Mouse (Mus musculus) testis, adult 2 months (tissue): ENCODE measurements around the gene Cd80. TPM values are rescaled to one million over a fixed set of nuclear protein-coding genes. Genes with fewer than 3 reads are reported as not detected.
"Not testable (repeated sequence)": the region's sequence is repeated elsewhere in the genome, so short reads cannot be mapped to it uniquely, and the experiment has no call there.

ENCODE experiments used
- H3K27ac ChIP-seq: fragments of 200-500 bp; 2 replicates; pipeline ENCODE4 v1.5.1; 2012; ENCODE audit warnings: low read depth, low read length; ENCODE audit not compliant: control insufficient read depth, insufficient read depth
- H3K27me3 ChIP-seq: fragments of 200-500 bp; 2 replicates; pipeline ENCODE4 v1.6.1; 2012; ENCODE audit warnings: mild to moderate bottlenecking, low read length, moderate library complexity; ENCODE audit not compliant: control insufficient read depth, insufficient read depth
- H3K36me3 ChIP-seq: fragments of 200-500 bp; 2 replicates; pipeline ENCODE4 v1.6.1; 2012; ENCODE audit warnings: mild to moderate bottlenecking, low read length; ENCODE audit not compliant: control insufficient read depth, insufficient read depth
- H3K4me1 ChIP-seq: fragments of 200-500 bp; 2 replicates; pipeline ENCODE4 v1.6.1; 2012; ENCODE audit warnings: low read length; ENCODE audit not compliant: control insufficient read depth, insufficient read depth
- H3K4me3 ChIP-seq: fragments of 200-500 bp; 2 replicates; pipeline ENCODE4 v1.5.1; 2012; ENCODE audit warnings: low read depth, mild to moderate bottlenecking, low read length, moderate library complexity, mixed read lengths; ENCODE audit not compliant: control insufficient read depth
- CTCF ChIP-seq: fragments of 200-500 bp; IDR thresholded peaks from 2 replicates; pipeline ENCODE4 v1.5.1; 2012; ENCODE audit warnings: low read depth, mild to moderate bottlenecking, inconsistent platforms, low read length, moderate library complexity; ENCODE audit not compliant: control insufficient read depth, insufficient read depth, insufficient replicate concordance
- POLR2A ChIP-seq: fragments of 200-500 bp; IDR thresholded peaks from 2 replicates; pipeline ENCODE4 v1.6.1; 2012; ENCODE audit warnings: low read depth, mild to moderate bottlenecking, inconsistent platforms, low read length, moderate library complexity; ENCODE audit not compliant: control insufficient read depth
- polyA plus RNA-seq: library from polyadenylated mRNA; depleted of rRNA; stranded (reverse); fragments of >200 nt; gene quantifications from 2 replicates; pipeline ENCODE4 v1.2.3, GENCODE M21; 2012

Gene Cd80
- polyA plus RNA-seq, 1 experiment, result 0.10 TPM

DNA sequence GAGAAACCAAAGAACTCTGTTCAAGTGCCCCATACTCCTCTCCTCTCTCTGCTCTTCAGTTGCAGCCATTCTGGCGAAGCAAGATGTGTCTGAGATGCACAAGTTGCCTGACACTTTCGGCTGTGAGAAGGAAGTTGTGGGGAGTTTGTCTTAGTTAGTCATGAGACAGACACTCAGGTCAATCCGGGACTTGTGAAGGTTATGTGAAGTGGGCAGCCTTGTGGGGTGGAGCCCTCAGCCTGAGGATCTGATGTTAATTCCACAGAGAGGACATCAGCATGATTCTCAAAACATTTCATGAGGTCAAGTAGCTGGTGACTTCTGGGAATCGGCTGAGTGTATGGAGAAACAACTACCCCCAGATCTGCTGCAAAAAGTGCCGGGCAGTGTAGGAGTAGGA is 13.8 kb upstream of the Cd80 start:
- TF ChIP-seq POLR2A (no peak), CTCF (no peak)
- no peak overlapping the region for H3K4me3 ChIP-seq
- no peaks in the 10 kb centered on the region for H3K4me1 ChIP-seq
- H3K36me3 ChIP-seq, result peaks cover 2% of the 10 kb centered on the region
- H3K27me3 ChIP-seq, result no peaks in the 10 kb centered on the region
- H3K27ac ChIP-seq, result no peak overlapping the region

- TF ChIP-seq POLR2A (no peak), CTCF (no peak)
- H3K4me3 ChIP-seq, result no peak overlapping the region
- no peaks in the 10 kb centered on the region for H3K27me3 ChIP-seq
- H3K36me3 ChIP-seq, result peaks cover 4% of the 10 kb centered on the region
- H3K4me1 ChIP-seq, result no peaks in the 10 kb centered on the region
- H3K27ac ChIP-seq, result no peak overlapping the region
These were observed 13.1 kb upstream of the Cd80 start for GRCm38 (mm10) chr16:38442216-38442615.

DNA sequence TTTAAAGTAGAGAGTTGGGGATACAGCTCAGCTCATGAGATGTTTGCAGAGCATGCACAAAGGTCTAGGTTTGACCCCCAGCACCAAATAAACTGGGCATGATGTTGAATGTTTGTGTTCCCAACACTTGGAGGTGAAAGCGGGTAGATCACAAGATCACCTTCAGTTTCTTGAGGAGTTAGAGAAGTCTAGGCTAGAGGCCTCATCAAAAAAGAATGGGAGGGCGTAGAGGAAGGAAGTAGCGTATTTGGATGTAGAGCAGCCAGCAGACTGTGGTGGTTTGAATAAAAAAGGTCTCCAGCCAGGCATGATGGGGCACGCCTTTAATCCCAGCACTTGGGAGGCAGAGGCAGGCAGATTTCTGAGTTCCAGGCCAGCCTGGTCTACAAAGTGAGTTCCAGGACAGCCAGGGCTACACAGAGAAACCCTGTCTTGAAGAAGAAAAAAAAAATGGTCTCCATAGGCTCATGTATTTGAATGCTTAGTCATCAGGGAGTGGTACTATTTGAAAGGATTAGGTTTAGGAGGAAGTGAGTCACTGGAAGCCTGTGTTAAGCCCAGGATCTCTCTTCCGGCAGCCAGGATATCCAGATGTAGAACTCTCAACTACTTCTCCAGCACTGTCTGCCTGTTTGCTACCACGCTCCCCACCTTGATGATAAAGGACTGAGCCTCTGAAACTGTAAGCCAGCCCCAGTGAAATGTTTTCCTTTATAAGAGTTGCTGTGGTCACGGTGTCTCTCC is 11.5 kb upstream of the Cd80 start:
- H3K4me1 ChIP-seq, result no peaks in the 10 kb centered on the region
- no peak for TF ChIP-seq POLR2A
- no peak for TF ChIP-seq CTCF
- H3K4me3 ChIP-seq, result no peak overlapping the region
- no peaks in the 10 kb centered on the region for H3K27me3 ChIP-seq
- peaks cover 4% of the 10 kb centered on the region for H3K36me3 ChIP-seq
- H3K27ac ChIP-seq, result no peak overlapping the region

- H3K36me3 ChIP-seq, result peaks cover 4% of the 10 kb centered on the region
- no peak overlapping the region for H3K4me3 ChIP-seq
- H3K27ac ChIP-seq, result no peak overlapping the region
These were observed 10.3 kb upstream of the Cd80 start for GRCm38 (mm10) chr16:38445046-38445445.

DNA sequence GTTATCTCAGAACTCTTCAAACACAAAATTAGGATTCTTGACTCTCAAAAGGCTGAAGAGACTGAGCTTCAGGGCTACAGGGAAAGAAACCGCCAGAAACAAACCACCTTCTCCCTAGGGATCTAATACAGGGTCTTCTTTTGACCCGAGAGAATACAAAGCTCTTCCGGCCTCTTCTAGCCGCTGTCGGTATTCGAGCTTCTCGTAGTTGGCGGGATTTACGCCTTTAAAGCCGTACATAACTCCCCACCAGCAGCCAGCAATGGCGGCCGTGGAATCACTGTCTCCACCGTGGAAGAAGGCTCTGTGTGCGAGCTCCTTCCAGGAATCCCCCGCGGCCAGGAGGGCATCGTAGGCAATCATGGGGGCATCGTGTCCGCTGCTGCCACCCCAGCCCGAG is 9.8 kb upstream of the Cd80 start:
- Histone ChIP-seq H3K4me1 (no peaks in the 10 kb centered on the region), H3K27ac (no peak overlapping the region), H3K4me3 (no peak overlapping the region), H3K27me3 (no peaks in the 10 kb centered on the region), H3K36me3 (peaks cover 4% of the 10 kb centered on the region)
- TF ChIP-seq POLR2A (no peak), CTCF (no peak)

More at GRCm38 (mm10) chr16:38445046-38445445, 10.3 kb upstream of the Cd80 start:
- no peaks in the 10 kb centered on the region for H3K4me1 ChIP-seq
- TF ChIP-seq CTCF, result no peak
- no peak for TF ChIP-seq POLR2A
- no peaks in the 10 kb centered on the region for H3K27me3 ChIP-seq

DNA sequence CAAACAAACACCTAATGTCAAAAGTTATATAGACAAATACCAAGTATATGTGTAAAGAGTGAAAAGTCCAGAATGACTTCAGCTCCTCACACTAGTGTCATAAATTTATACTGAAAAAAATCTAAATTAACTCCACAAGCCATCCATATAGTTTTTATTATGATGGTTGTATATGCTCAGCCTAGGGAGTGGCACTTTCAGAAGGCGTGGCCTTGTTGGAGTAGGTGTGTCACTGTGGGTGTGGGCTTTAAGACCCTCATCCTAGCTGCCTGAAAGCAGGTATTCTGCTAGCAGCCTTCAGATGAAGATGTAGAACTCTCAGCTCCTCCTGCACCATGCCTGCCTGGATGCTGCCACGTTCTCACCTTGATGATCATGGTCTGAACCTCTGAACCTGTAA is 9.2 kb upstream of the Cd80 start:
- not testable (repeated sequence) for H3K27ac ChIP-seq, H3K36me3 ChIP-seq, H3K4me1 ChIP-seq, H3K27me3 ChIP-seq, H3K4me3 ChIP-seq

DNA sequence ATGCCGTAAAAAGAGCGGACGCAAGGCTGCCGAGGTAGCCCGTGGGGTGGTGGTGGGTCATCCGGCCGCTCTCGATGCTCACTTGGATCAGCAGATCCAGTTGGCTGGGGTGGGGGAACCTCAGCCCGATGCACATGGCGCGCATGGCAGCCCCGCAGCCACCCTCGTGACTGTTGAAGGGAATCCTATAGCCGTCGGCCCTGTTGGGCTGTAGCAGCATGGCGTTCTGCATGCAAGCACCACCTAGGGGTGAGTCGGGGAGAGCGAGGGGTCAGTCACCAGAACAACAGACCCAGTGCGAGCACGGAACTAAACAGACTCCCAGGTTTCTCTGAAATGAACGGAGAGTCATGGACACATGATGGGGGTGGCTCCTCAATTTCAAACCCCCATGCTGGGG is 8.0 kb upstream of the Cd80 start:
- no peaks in the 10 kb centered on the region for H3K27me3 ChIP-seq
- H3K4me1 ChIP-seq, result peaks cover 7% of the 10 kb centered on the region
- TF ChIP-seq POLR2A (no peak), CTCF (no peak)
- H3K4me3 ChIP-seq, result no peak overlapping the region
- H3K36me3 ChIP-seq, result peaks cover 4% of the 10 kb centered on the region
- no peak overlapping the region for H3K27ac ChIP-seq

GRCm38 (mm10) chr16:38448458-38448857 is 6.9 kb upstream of the Cd80 start:
- TF ChIP-seq CTCF (no peak), POLR2A (no peak)
- no peak overlapping the region for H3K27ac ChIP-seq
- H3K4me1 ChIP-seq, result peaks cover 7% of the 10 kb centered on the region
- peaks cover 4% of the 10 kb centered on the region for H3K36me3 ChIP-seq
- no peaks in the 10 kb centered on the region for H3K27me3 ChIP-seq
- H3K4me3 ChIP-seq, result no peak overlapping the region
